Mouse (Mus musculus): ENCODE measurements at regions not wholly inside any gene's neighbourhood (a gene's known extent, or its start where the extent isn't known, plus 50 kb on each side); places are given as distances from the start of the nearest gene placed in this dataset.

DNA sequence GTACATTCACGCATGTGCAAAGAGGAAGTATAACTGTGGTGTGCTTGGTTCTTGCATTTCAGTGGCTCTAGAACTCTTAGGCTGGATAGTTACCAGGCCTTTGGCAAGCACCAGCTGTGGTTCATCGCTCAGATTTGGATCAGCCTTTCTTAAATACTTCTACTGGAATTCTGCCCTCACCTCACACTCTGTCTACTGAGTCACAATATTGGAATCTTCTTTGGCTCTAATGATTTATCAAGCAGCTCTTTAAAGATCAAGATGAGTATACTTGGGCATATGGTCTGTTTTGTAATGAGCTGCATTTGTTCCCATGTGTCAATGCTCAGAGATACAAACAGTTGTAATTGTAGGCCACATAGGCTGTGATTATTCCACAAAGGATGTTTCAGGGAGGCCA lies 197.5 kb downstream of the Icos start:
- ATAC-seq, result no peak

GRCm38 (mm10) chr1:61179461-61179860 lies 201.7 kb downstream of the Icos start:
- ATAC-seq, result no peak

- ATAC-seq, result peak; percentile 91
Observed at GRCm38 (mm10) chr1:61181099-61181821, 203.5 kb downstream of the Icos start.

DNA sequence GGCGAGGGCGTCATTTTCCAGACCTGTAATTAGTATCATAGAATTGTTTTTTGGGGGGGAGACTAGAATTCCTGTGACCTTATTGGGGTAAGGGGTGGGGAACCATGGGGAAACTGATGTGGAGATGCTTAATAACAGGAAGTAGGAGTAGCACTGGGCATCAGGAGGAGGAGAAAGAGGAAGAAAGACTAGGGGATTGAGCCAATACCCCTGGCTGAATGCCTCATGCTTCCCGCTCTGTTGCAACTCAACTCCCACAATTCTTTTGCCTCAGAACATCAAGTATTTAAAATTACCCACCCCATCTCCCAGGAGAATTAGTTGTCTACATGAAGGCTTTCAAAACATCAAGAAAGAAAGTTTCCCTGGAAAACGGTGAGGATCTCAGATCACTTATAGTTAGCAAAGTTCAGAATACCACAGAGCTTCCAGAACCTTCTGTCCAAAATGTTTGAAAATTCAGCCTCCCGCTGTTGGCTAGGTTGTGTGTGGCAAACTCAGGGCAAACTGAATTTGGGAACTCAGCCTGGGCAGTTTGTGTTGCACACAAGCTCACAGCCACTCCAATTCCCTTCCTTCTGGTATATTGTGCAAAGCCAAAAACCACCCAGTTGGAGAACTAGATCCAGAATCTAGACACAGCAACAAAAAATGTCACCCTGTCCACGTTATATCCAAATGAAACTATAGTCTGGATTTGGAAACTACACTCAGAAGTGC lies 209.8 kb downstream of the Icos start:
- ATAC-seq, result no peak

GRCm38 (mm10) chr1:61190921-61191320 lies 213.2 kb downstream of the Icos start:
- ATAC-seq, result no peak

DNA sequence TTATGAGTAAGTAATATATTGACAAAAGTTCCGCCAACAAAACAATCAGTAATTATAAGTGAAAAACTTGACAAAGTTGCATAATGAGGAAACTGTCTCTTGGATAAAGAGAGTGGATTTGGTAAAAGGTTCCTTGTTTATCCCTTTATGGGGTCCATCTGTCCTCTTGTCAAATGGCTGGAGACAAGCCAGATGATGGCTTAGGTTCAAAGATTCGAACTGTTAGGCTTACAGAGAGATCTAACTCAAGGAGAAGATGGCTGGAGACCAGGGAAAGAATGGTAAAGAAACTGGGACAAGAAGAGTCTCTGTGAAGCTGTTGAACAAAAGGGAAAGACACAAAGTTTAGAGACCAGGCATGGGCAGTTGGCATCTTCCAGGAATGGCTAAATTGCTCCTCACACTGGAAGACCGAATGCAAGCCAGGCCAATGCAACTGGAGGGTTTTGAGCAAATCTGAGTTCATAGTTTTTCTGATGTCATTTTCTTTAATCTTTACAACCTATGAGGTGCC lies 220.9 kb downstream of the Icos start:
- no peak for ATAC-seq

DNA sequence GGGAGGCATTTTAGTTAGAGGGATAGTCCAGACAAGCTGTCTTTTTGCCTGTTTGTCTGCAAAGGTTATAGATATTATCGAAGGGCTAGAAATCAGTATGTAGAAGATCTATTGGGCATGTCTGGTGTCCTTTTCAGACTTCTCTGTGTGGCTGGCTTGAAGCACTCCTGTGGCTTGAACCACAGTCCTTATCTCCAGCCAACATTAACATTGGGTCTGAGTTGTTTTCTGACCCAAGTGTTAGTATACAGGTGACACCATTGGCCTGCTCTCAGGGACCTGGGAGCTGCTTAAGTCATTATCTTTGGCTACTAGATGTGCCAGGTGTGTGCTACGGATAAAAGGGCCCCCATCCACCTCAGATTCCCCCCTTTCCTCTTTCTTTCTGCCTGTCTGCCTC lies 223.3 kb downstream of the Icos start:
- ATAC-seq, result no peak

DNA sequence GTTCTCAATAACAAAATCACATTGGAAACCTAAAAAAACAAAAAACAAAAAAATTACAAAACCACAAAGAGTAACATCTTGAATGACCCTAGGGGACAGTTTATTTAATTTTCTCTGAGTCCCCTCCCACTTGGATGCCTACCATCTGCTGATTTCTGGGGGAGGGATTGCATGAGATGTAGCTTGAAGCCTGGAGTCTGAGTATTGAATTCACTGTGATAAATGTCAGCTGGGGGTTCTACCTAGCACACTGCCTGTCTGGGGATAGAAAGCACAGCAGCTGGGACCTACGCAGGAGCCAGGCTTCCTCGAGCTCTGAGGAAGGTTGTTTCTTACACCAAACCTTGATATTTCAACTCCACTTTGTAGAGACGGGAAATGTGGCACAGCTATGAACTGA lies 224.4 kb downstream of the Icos start:
- ATAC-seq, result no peak

- ATAC-seq, result no peak
Observed at GRCm38 (mm10) chr1:61203170-61203569, 225.4 kb downstream of the Icos start.

DNA sequence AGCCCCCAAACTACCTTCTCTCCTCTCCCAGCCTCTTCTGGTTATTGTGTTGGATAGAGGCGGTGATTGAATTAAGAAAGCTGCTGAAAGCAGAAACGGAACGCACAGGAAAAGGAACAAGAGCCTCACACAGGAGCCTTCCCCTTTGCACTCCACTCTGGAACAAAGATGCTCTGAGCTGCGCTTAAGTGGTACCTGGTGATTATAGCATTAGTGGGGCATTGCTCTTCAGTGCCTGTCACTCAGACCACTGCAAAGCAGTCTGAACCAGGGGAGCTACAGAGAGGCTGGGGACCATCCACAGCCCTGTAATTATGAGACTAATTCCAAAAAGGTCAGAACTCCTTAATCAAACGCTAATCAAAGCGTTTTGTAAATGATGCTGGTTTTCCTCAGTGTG lies 225.9 kb downstream of the Icos start:
- no peak for ATAC-seq

DNA sequence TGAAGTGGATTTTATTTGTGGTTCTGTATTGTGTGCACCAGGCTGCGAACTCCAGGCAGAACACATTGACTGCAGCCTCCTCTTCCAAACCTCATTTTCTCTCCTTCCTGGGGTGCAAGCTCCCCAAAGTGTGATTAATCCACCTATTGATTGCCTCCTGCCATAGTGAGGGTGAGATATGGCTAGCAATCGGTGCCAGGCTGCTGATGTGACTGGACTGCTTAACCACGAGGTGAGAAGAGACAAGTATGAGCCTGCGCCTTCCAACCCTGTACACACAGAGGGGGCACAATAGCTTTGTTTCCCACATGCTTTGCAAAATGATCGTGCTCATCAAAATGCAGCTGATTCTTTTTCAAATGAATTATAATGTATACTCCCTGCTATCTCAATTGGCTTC lies 227.4 kb downstream of the Icos start:
- ATAC-seq, result no peak

DNA sequence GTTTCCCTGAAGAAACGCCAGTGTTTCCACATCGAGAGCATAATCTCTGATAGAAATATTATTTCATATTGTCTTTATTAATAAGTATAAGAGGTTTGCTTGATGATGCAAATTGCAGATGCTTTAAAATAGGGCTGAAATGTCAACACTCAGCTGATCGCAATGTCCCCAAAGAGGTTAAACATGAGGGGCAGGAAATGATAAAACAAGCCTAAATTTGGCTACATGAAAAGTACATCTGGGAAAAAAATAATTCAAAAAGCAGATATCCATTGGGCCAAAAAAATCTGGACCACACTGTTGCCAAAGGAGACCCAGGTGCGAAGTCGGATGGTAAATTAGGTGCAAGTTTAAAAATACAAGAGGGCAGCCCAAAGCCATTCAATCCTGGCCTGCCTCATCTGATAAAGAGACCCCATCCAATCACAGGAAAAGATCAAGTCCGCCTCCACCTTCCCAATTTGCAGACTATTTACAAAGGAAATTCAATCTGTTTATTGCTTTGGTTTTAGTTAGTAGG lies 229.2 kb downstream of the Icos start:
- ATAC-seq, result no peak

- no peak for ATAC-seq
Observed at GRCm38 (mm10) chr1:61208386-61208785, 230.7 kb downstream of the Icos start.

GRCm38 (mm10) chr1:61221131-61221530 lies 243.4 kb downstream of the Icos start:
- no peak for ATAC-seq

GRCm38 (mm10) chr1:61228942-61229341 lies 251.2 kb downstream of the Icos start:
- ATAC-seq, result no peak

DNA sequence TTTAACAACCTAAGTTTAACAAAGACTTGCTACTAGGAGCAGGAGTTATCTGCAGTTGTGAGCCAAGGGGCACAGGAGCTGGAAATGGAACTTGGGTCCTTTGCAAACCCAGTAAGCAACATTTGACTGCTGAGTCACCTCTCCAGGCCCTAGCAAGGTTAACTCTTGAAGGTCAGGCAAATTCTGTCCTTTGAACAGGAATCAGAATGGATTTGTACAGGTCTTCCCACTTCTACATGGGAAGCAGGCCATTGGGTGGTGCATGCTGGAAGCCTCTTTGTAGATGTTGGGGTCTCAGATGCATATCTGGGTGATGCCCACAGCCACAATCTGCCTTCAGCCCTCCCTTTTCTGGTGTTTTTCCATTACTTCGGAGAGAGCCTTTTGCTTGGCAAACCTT lies 255.3 kb downstream of the Icos start:
- no peak for ATAC-seq

GRCm38 (mm10) chr1:61233476-61234297 lies 256.0 kb downstream of the Icos start:
- no peak for ATAC-seq

GRCm38 (mm10) chr1:61234298-61234682 lies 256.6 kb downstream of the Icos start:
- ATAC-seq, result no peak

- no peak for ATAC-seq
Observed at GRCm38 (mm10) chr1:61236511-61236910, 258.8 kb downstream of the Icos start.

- no peak for ATAC-seq
Observed at GRCm38 (mm10) chr1:61238668-61239067, 260.9 kb downstream of the Icos start.

- ATAC-seq, result no peak
Observed at GRCm38 (mm10) chr1:61257561-61257960, 279.8 kb downstream of the Icos start.

- no peak for ATAC-seq
Observed at GRCm38 (mm10) chr1:61263466-61263865, 285.7 kb downstream of the Icos start.

DNA sequence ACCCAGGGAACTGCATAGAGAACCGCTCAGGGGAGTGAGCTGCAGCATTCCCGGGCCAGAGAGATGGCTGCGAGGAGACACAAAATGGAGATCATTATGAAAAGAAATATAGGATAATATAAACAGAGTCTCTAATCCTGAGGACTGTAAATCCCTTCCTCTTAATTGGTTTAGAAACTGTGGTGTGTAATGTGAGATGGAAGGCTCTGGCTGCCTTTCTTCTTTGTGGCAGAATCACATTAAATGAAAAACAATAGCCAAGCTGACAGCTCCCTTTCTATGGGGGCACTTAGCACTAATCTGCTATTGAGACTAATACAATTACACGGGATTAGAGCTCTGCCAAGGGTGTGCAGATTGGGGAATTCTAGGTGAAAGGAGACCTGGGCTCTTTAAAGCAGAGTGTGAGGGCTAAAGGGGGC lies 288.0 kb downstream of the Icos start:
- no peak for ATAC-seq
